Mouse (Mus musculus): Measurements from ENCODE around the gene Tle4. TPM values are rescaled to one million over a fixed set of nuclear protein-coding genes. Genes with fewer than 3 reads are reported as not detected.

The Tle4 gene
- total and polyA plus RNA-seq, 2 experiments, result 5.4 to 5.5 TPM

GRCm38 (mm10) chr19:14518438-14519044, 79.3 kb downstream of the Tle4 start:
- peaks cover 6% of the 10 kb centered on the region for H3K36me3 ChIP-seq (ENCODE audit: control insufficient read depth, insufficient read depth, low read length)
- no peak for TF ChIP-seq POLR2A (IDR thresholded peaks at IDR 0.05; ENCODE audit: extremely low read depth, insufficient read depth, low read length)
- no peak for TF ChIP-seq CTCF (IDR thresholded peaks at IDR 0.05; ENCODE audit: low read depth, low read length)
- H3K27me3 ChIP-seq (ENCODE audit: control insufficient read depth, insufficient read depth, low read length), result no peaks in the 10 kb centered on the region
- no peak overlapping the region for H3K9ac ChIP-seq (ENCODE audit: low read depth, low read length)
- H3K4me3 ChIP-seq (ENCODE audit: insufficient read depth, low read depth, low read length), result no peak overlapping the region
- H3K4me1 ChIP-seq (ENCODE audit: control insufficient read depth, insufficient read depth, low read length), result peaks cover 6% of the 10 kb centered on the region
- 94% methylated on average over 9 of the region's 9 CpGs for WGBS
- H3K79me2 ChIP-seq (ENCODE audit: control insufficient read depth, insufficient read depth, low read length), result no peaks in the 10 kb centered on the region
- no peak for DNase-seq (ENCODE audit: extremely low read depth, low read depth, low spot score)
- no peak overlapping the region for H3K27ac ChIP-seq (replicated peaks; ENCODE audit: insufficient read depth, low read depth, low read length)

DNA sequence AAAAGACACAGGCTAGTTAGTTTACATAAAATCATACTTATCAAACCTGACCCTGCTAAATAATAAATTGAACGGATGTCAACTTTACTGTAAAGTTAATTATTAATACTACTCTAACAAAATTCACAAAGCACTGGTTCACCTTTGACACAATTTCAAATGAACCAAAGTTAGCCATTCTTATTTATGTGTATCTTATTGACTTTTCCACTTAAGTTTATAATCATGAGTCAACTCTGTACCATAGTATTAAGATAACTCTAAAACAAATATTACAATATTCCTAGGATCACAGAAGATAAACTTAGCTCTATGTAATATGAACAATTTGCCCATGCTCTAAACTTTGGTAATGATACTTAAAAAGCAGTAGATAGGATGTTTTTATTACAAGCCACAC, 81.4 kb downstream of the Tle4 start:
- 17% methylated on average over 1 of the region's 1 CpGs for WGBS
- no peak overlapping the region for H3K27ac ChIP-seq (replicated peaks; ENCODE audit: insufficient read depth, low read depth, low read length)
- H3K79me2 ChIP-seq (ENCODE audit: control insufficient read depth, insufficient read depth, low read length), result no peaks in the 10 kb centered on the region; the same call in 1 of the 2 replicates

DNA sequence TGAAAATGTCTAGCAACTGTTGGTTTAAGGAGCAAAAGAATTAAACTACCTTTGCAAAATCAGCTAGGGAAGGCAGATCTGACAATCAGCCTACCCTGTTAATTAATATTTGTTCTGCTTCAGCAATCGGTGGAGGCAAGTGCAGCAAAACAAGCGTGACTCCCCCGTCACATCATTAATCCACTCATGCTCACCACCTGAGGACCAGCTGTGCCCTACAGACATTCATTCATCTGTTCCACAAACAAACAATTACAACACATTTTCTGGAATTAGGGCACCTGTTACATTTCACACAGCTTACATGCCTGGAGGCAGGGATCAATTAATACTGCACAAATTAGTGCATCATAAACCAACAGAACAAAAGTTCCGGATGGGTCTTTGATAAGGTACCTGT, 89.0 kb downstream of the Tle4 start:
- WGBS, result 58% methylated on average over 4 of the region's 4 CpGs
- peaks cover 4% of the 10 kb centered on the region; the same call in 1 of the 2 replicates for H3K79me2 ChIP-seq (ENCODE audit: control insufficient read depth, insufficient read depth, low read length)
- TF ChIP-seq POLR2A (IDR thresholded peaks at IDR 0.05; ENCODE audit: extremely low read depth, insufficient read depth, low read length) (no peak), CTCF (IDR thresholded peaks at IDR 0.05; ENCODE audit: low read depth, low read length) (no peak)

More for the DNA sequence above, 81.4 kb downstream of the Tle4 start:
- peaks cover 6% of the 10 kb centered on the region for H3K4me1 ChIP-seq (ENCODE audit: control insufficient read depth, insufficient read depth, low read length)
- peak; percentile 78 for DNase-seq (ENCODE audit: extremely low read depth, low read depth, low spot score)
- no peak overlapping the region for H3K9ac ChIP-seq (ENCODE audit: low read depth, low read length)
- peaks cover 6% of the 10 kb centered on the region for H3K36me3 ChIP-seq (ENCODE audit: control insufficient read depth, insufficient read depth, low read length)
- no peaks in the 10 kb centered on the region for H3K27me3 ChIP-seq (ENCODE audit: control insufficient read depth, insufficient read depth, low read length)
- TF ChIP-seq CTCF (IDR thresholded peaks at IDR 0.05; ENCODE audit: low read depth, low read length), result no peak
- H3K4me3 ChIP-seq (ENCODE audit: insufficient read depth, low read depth, low read length), result no peak overlapping the region

DNA sequence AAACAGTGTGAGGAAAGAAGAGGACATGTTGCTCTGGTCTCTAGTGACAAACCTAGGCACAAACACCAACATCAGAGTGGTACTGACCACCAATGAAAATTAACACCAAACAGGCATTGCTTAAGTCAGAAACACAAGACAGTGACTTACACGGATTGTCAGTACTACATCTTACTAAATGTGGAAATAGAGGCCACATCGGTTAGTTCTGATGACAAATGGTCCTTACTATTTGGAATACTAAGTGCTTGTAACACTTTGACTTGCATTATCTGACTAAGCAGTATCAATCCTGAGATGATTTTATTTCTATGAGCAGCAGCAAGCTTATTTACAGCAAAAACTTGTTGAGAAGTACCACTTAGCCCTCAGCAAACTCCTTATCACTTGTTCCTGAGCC, 89.9 kb downstream of the Tle4 start:
- Histone ChIP-seq H3K27ac (replicated peaks; ENCODE audit: insufficient read depth, low read depth, low read length) (no peak overlapping the region), H3K9ac (ENCODE audit: low read depth, low read length) (no peak overlapping the region), H3K36me3 (ENCODE audit: control insufficient read depth, insufficient read depth, low read length) (0 out of 2 replicates have a peak, but pooled peaks cover 2% of the 10 kb centered on the region), H3K4me3 (ENCODE audit: insufficient read depth, low read depth, low read length) (no peak overlapping the region), H3K79me2 (ENCODE audit: control insufficient read depth, insufficient read depth, low read length) (peaks cover 4% of the 10 kb centered on the region; the same call in 1 of the 2 replicates), H3K4me1 (ENCODE audit: control insufficient read depth, insufficient read depth, low read length) (peaks cover 15% of the 10 kb centered on the region), H3K27me3 (ENCODE audit: control insufficient read depth, insufficient read depth, low read length) (no peaks in the 10 kb centered on the region)
- 70% methylated on average over 2 of the region's 2 CpGs for WGBS
- TF ChIP-seq CTCF (IDR thresholded peaks at IDR 0.05; ENCODE audit: low read depth, low read length), result no peak
- no peak for TF ChIP-seq POLR2A (IDR thresholded peaks at IDR 0.05; ENCODE audit: extremely low read depth, insufficient read depth, low read length)
- no peak for DNase-seq (ENCODE audit: extremely low read depth, low read depth, low spot score)

More for the DNA sequence above, 89.0 kb downstream of the Tle4 start:
- no peak overlapping the region for H3K4me3 ChIP-seq (ENCODE audit: insufficient read depth, low read depth, low read length)
- H3K36me3 ChIP-seq (ENCODE audit: control insufficient read depth, insufficient read depth, low read length), result peaks cover 2% of the 10 kb centered on the region; the same call in 1 of the 2 replicates
- H3K9ac ChIP-seq (ENCODE audit: low read depth, low read length), result no peak overlapping the region
- no peaks in the 10 kb centered on the region for H3K27me3 ChIP-seq (ENCODE audit: control insufficient read depth, insufficient read depth, low read length)
- peak; percentile 43 for DNase-seq (ENCODE audit: extremely low read depth, low read depth, low spot score)
- H3K27ac ChIP-seq (replicated peaks; ENCODE audit: insufficient read depth, low read depth, low read length), result no peak overlapping the region
- H3K4me1 ChIP-seq (ENCODE audit: control insufficient read depth, insufficient read depth, low read length), result peaks cover 9% of the 10 kb centered on the region

- 78% methylated on average over 3 of the region's 3 CpGs for WGBS
- Histone ChIP-seq H3K79me2 (ENCODE audit: control insufficient read depth, insufficient read depth, low read length) (0 out of 2 replicates have a peak, but pooled peaks cover 4% of the 10 kb centered on the region), H3K4me1 (ENCODE audit: control insufficient read depth, insufficient read depth, low read length) (peaks cover 19% of the 10 kb centered on the region), H3K27ac (replicated peaks; ENCODE audit: insufficient read depth, low read depth, low read length) (no peak overlapping the region), H3K27me3 (ENCODE audit: control insufficient read depth, insufficient read depth, low read length) (no peaks in the 10 kb centered on the region), H3K4me3 (ENCODE audit: insufficient read depth, low read depth, low read length) (no peak overlapping the region), H3K9ac (ENCODE audit: low read depth, low read length) (no peak overlapping the region), H3K36me3 (ENCODE audit: control insufficient read depth, insufficient read depth, low read length) (0 out of 2 replicates have a peak, but pooled peaks cover 2% of the 10 kb centered on the region)
- TF ChIP-seq POLR2A (IDR thresholded peaks at IDR 0.05; ENCODE audit: extremely low read depth, insufficient read depth, low read length) (no peak), CTCF (IDR thresholded peaks at IDR 0.05; ENCODE audit: low read depth, low read length) (no peak)
- peak; percentile 25 for DNase-seq (ENCODE audit: extremely low read depth, low read depth, low spot score)
Observed at GRCm38 (mm10) chr19:14506875-14507670, 90.8 kb downstream of the Tle4 start.
